Mouse (Mus musculus): ENCODE results near the gene Sec16b.

GRCm38 (mm10) chr1:157595165-157595564 is 88.6 kb downstream of the Sec16b start:
- TF ChIP-seq CTCF (conservative IDR thresholded peaks at IDR 0.05; ENCODE audit: low read length): no peak
- TF ChIP-seq NANOG (IDR thresholded peaks at IDR 0.05; ENCODE audit: borderline replicate concordance, low read length): no peak

Measured in E14TG2a.4 (cell line).